Mouse (Mus musculus) heart, adult 2 months (tissue): Measurements from ENCODE around the gene Dtnb. TPM values are rescaled to one million over a fixed set of nuclear protein-coding genes. Genes with fewer than 3 reads are reported as not detected.

Experiments used
- DNase-seq, 2 experiments: peaks; one replicate each; pipeline ENCODE4 v3.0.0; 2021
- H3K27ac ChIP-seq: fragments of 200-600 bp; 2 replicates; pipeline ENCODE4 v1.8.1; 2022
- H3K27me3 ChIP-seq: fragments of 200-500 bp; 2 replicates; pipeline ENCODE4 v1.6.1; 2012; ENCODE audit warnings: mild to moderate bottlenecking, low read length, inconsistent platforms, mixed read lengths; ENCODE audit not compliant: control insufficient read depth, insufficient read depth
- H3K36me3 ChIP-seq: fragments of 200-500 bp; 2 replicates; pipeline ENCODE4 v1.6.1; 2012; ENCODE audit warnings: low read length, inconsistent platforms; ENCODE audit not compliant: control insufficient read depth, insufficient read depth
- H3K4me1 ChIP-seq: fragments of 200-500 bp; 2 replicates; pipeline ENCODE4 v1.6.1; 2011; ENCODE audit warnings: low read length; ENCODE audit not compliant: control insufficient read depth, insufficient read depth
- H3K4me3 ChIP-seq: fragments of 200-600 bp; 2 replicates; pipeline ENCODE4 v1.8.1; 2022
- H3K79me2 ChIP-seq: fragments of 200-500 bp; replicated peaks from 2 replicates; pipeline ENCODE4 v1.6.1; 2012; ENCODE audit warnings: mild to moderate bottlenecking, inconsistent platforms, low read length, moderate library complexity, mixed read lengths; ENCODE audit not compliant: control insufficient read depth, insufficient read depth
- H3K9ac ChIP-seq: fragments of 200-500 bp; 2 replicates; pipeline ENCODE4 v1.6.1; 2012; ENCODE audit warnings: low read depth, mild to moderate bottlenecking, control low read depth, inconsistent platforms, low read length, mixed read lengths
- CTCF ChIP-seq: fragments of 200-600 bp; IDR thresholded peaks from 2 replicates; pipeline ENCODE4 v1.8.1; 2022; ENCODE audit warnings: antibody characterized with exemption, mild to moderate bottlenecking, moderate library complexity
- EP300 ChIP-seq: fragments of 200-500 bp; IDR thresholded peaks from 2 replicates; pipeline ENCODE4 v1.6.1; 2011; ENCODE audit warnings: low read depth, low read length, control low read depth; ENCODE audit not compliant: insufficient read depth
- POLR2A ChIP-seq: fragments of 200-500 bp; IDR thresholded peaks from 2 replicates; pipeline ENCODE4 v1.6.1; 2011; ENCODE audit warnings: mild to moderate bottlenecking, low read depth, low read length, control low read depth; ENCODE audit not compliant: insufficient read depth
- WGBS: fragments of 180-500 bp; shearing (Covaris S2); methylation state at CpG from one replicate; pipeline ENCODE4 v1.1.7; 2018; 5-methylcytosine and 5-hydroxymethylcytosine counted together
- intact Hi-C: fragments of 180-260 bp; cut with DNase I; formaldehyde crosslinking; loops from one replicate; pipeline ENCODE4 v1.15.1; 2025
- polyA plus RNA-seq: library from polyadenylated mRNA; depleted of rRNA; stranded (reverse); fragments of >200 nt; gene quantifications from 2 replicates; pipeline ENCODE4 v1.2.3, GENCODE M21; 2012
- total RNA-seq, 2 experiments: library from RNA; stranded (reverse); gene quantifications; 2 replicates each; pipeline ENCODE4 v1.2.3; 2021

Gene Dtnb
- total and polyA plus RNA-seq, 3 experiments = 6.0 to 8.0 (median 7.1) TPM

- intact Hi-C loops = no loop called here
- Histone ChIP-seq H3K4me3 (no peak overlapping the region), H3K27me3 (no peaks in the 10 kb centered on the region), H3K4me1 (peaks cover 1% of the 10 kb centered on the region), H3K79me2 (no peaks in the 10 kb centered on the region), H3K9ac (no peak overlapping the region), H3K36me3 (no peaks in the 10 kb centered on the region), H3K27ac (no peak overlapping the region)
- TF ChIP-seq POLR2A (no peak), CTCF (no peak), EP300 (no peak)
- DNase-seq = no peak
- WGBS = 38% methylated on average over 4 of the region's 4 CpGs
Observed at GRCm38 (mm10) chr12:3795569-3795968, 223.4 kb downstream of the Dtnb start.

- WGBS = 93% methylated on average over 1 of the region's 1 CpGs
- intact Hi-C loops = no loop called here
- no peak for TF ChIP-seq EP300
- no peak for TF ChIP-seq CTCF
- TF ChIP-seq POLR2A = no peak
Observed at GRCm38 (mm10) chr12:3799551-3799950, 227.4 kb downstream of the Dtnb start.

GRCm38 (mm10) chr12:3805852-3806251, 233.7 kb downstream of the Dtnb start, which contains the start of gene Dnmt3a:
Dnmt3a (plus strand) TSS chr12:3806007.
- Histone ChIP-seq H3K27me3 (no peaks in the 10 kb centered on the region), H3K36me3 (no peaks in the 10 kb centered on the region), H3K79me2 (no peaks in the 10 kb centered on the region), H3K4me1 (peaks cover 15% of the 10 kb centered on the region), H3K27ac (peak within 1 kb of the TSS; percentile 93), H3K9ac (peak within 1 kb of the TSS; percentile 97), H3K4me3 (peak within 1 kb of the TSS; percentile 77)
- DNase-seq = no peak
- TF ChIP-seq EP300 (no peak), POLR2A (no peak), CTCF (no peak)
- WGBS = 32% methylated on average over 4 of the region's 4 CpGs
- intact Hi-C loops = loop anchor here (5.0 kb wide), 1 partner anchor 66 kb away; no protein-coding TSS in a partner anchor

More at GRCm38 (mm10) chr12:3799551-3799950, 227.4 kb downstream of the Dtnb start:
- Histone ChIP-seq H3K36me3 (no peaks in the 10 kb centered on the region), H3K4me1 (no peaks in the 10 kb centered on the region), H3K79me2 (no peaks in the 10 kb centered on the region), H3K4me3 (no peak overlapping the region), H3K9ac (no peak overlapping the region), H3K27me3 (no peaks in the 10 kb centered on the region), H3K27ac (no peak overlapping the region)
- no peak for DNase-seq

GRCm38 (mm10) chr12:3806271-3806684, 234.1 kb downstream of the Dtnb start:
- Histone ChIP-seq H3K36me3 (no peaks in the 10 kb centered on the region), H3K27ac (peak overlapping the region; percentile 93), H3K4me3 (peak overlapping the region; percentile 77), H3K9ac (peak overlapping the region; percentile 97), H3K27me3 (no peaks in the 10 kb centered on the region), H3K4me1 (peaks cover 19% of the 10 kb centered on the region), H3K79me2 (no peaks in the 10 kb centered on the region)
- peak; percentile 87 to 88 for DNase-seq
- 0 out of 2 replicates have a peak, but pooled peaks have one; percentile 41 for TF ChIP-seq EP300
- TF ChIP-seq CTCF = peak; percentile 81
- TF ChIP-seq POLR2A = no peak
- intact Hi-C loops = loop anchor here (5.0 kb wide), 1 partner anchor 66 kb away; no protein-coding TSS in a partner anchor
- 1% methylated on average over 33 of the region's 41 CpGs for WGBS

- DNase-seq = peak; percentile 84 to 86
- Histone ChIP-seq H3K27me3 (no peaks in the 10 kb centered on the region), H3K27ac (peak overlapping the region; percentile 93), H3K4me3 (peak overlapping the region; percentile 77), H3K9ac (peak overlapping the region; percentile 97), H3K36me3 (no peaks in the 10 kb centered on the region), H3K4me1 (peaks cover 22% of the 10 kb centered on the region), H3K79me2 (no peaks in the 10 kb centered on the region)
- TF ChIP-seq EP300 = no peak
- no peak for TF ChIP-seq POLR2A
- no peak for TF ChIP-seq CTCF
- intact Hi-C loops = loop anchor here (1.0 to 5.0 kb wide), 2 partner anchors 49 to 65 kb away; no protein-coding TSS in a partner anchor
- WGBS = 1% methylated on average over 75 of the region's 141 CpGs
Observed at GRCm38 (mm10) chr12:3806703-3807547, 234.7 kb downstream of the Dtnb start.
